Mouse (Mus musculus): ENCODE results near the gene Chrng. TPM values are rescaled to one million over a fixed set of nuclear protein-coding genes. Genes with fewer than 3 reads are reported as not detected.

The Chrng gene
- polyA plus RNA-seq (2012; rRNA removed) = 0.33 and 0.85 TPM in 2 replicates

DNA sequence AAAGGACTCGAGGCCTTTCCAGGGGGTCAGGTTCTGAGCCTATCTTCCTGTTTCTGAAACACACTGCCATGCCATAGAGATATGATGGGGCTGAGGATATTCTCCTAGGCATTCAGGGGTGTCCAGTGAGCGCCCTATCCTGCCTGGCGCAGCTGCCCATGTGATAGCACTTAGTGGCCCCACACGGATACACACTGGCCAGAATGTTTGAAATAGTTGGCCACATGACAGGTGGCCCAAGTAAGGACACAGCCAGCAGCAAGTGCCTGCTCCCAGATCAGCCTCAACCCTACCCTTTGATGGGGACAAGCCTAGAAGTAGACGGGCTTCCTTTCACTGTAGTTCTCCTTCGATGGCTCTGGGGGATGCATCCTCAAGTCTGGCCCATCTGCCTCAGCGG is at the start of gene Chrng:
Gene Chrng (plus strand): TSS at position 193 of the 400 bp plus-strand sequence.

DNA sequence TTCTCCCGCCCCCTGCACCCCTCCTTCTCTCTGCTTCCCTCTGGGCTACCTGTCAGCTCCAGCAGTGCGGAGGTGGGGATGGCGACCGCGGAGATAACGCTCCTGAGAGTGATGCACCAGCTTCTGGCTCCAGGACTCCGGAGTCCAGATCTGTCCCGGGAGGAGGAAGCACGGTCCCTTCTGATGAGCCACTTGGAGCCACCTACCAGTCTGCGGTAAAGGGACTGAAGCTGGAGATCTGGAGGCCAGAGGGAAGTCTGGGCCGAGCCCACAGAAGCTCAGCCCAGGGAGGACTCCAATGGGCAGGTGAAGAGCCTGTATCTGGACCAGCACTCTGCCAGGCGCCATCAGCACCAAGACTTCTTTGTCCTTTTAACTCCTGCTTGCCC is 48.3 kb upstream of the Chrng start, which contains the start of gene Ecel1:
Gene Ecel1 (minus strand): TSS at position 323 of the 389 bp plus-strand sequence.

DNA sequence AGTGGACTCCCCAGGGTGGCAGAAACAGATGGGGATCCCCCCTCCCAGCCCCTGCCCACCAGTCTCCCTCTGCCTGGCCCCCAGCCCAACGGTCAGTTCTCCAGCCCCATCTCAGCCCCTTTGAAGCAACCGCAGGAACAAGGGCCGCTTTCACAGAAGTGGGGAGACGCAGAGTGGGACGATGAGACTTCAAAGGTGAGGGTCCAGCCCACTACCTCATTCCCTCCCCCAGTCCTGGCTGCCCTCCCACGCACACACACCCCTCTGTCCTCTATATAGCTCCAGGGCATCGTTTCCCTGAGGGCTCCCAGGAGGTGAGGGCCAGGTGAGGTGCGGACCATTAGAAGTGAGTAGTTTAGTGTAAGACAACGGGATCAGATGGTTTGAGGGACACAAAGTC is 21.4 kb upstream of the Chrng start, which contains the start of gene Prss56:
Gene Prss56 (plus strand): TSS at position 301 of the 400 bp plus-strand sequence.

DNA sequence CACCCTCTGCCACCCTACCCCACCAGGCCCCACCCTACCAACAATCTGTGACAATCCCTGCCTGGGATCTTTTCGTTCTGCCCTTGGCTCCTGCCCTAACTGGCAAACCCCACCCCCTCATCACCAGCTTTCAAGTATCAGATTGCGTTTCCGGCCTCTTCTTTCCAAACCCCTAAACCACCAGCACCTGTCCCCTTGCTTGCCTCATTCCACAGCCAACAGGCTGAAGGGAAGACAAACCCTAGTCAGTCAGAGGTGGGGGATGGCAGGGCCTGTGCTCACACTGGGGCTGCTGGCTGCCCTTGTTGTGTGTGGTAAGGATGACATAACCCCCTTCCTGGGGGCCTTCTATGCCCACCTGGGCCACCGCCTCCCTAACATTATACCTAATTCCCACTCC is 14.0 kb upstream of the Chrng start, which contains the start of gene Chrnd:
Gene Chrnd (plus strand): TSS at position 179 of the 400 bp plus-strand sequence.

DNA sequence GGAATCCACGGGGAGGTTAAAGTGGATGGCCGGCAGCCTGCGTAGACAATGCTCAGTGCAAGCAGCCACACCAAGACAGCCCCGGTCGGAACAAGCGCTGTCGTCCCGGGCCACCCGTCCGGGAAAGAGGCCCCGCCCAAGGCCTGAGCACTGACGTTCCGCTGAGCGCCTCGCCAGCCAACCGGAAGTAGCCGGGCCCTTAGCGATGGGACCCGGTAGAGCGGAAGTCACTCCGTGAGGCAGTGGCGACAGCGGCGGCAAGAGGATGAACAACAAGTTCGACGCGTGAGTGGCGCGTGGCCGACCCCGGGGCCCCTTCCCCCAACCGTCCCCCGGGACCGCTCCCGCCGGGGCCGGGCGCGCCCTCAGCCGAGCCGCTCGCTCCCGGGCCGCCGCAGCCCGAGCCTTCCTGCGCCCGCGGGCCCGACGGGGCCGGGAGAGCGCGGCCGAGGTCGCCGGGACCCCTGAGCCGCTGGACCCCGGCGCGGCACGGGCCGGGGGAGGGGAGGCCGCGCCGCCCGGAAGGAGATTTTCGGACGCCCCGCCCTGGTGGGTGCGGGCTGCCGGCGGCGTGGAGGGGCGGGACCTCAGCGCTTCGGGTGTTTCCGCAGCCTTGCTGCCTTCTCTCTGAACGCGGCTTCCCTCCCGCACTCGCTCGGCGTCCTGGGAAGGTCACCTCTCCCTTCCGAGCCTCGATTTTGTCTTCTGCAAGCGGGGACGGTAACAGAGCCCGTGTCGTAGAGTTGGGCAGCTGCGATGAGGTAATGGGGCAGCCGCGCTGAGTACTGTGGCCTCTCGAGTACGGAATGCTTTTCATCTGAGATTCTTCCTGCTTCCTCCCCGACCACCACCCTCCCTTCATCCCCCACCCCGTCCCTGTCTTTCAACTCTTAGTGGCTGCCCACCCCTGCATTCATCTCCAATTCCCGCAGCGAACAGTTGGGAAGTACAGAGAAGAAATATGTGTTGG is 9.6 kb downstream of the Chrng start, which contains the start of gene Eif4e2:
Gene Eif4e2 (plus strand): TSS at position 180 of the 970 bp plus-strand sequence.

Other genes starting within 250 kb of the Chrng start
- 0.24 and 0.45 TPM in 2 replicates for gene Alppl2, start 114.7 kb upstream of the Chrng start, polyA plus RNA-seq (2012; rRNA removed)
- 0.62 and 0.75 TPM in 2 replicates for gene Alpi, start 103.1 kb upstream of the Chrng start, polyA plus RNA-seq (2012; rRNA removed)
- gene Akp3, start 79.7 kb upstream of the Chrng start, polyA plus RNA-seq (2012; rRNA removed) = 0.52 and 0.70 TPM in 2 replicates
- gene Ecel1, start 48.1 kb upstream of the Chrng start, polyA plus RNA-seq (2012; rRNA removed) = 2.5 and 3.4 TPM in 2 replicates
- gene Prss56, start 21.3 kb upstream of the Chrng start, polyA plus RNA-seq (2012; rRNA removed) = 0.69 and 1.3 TPM in 2 replicates
- 0.41 and 0.55 TPM in 2 replicates for gene Chrnd, start 14.1 kb upstream of the Chrng start, polyA plus RNA-seq (2012; rRNA removed)
- gene Eif4e2, start 9.3 kb downstream of the Chrng start, polyA plus RNA-seq (2012; rRNA removed) = 21.6 and 28.3 TPM in 2 replicates
- 137 and 166 TPM in 2 replicates for gene Efhd1, start 59.7 kb downstream of the Chrng start, polyA plus RNA-seq (2012; rRNA removed)
- 25.4 and 29.7 TPM in 2 replicates for gene Gigyf2, start 122.3 kb downstream of the Chrng start, polyA plus RNA-seq (2012; rRNA removed)
- gene Kcnj13, start 190.1 kb downstream of the Chrng start, polyA plus RNA-seq (2012; rRNA removed) = 0.12 and 0.17 TPM in 2 replicates

Measured in ovary, adult 2 months (tissue).